Mouse (Mus musculus) right cerebral cortex, adult 2 months (tissue): ENCODE measurements around the gene Kcnn1.

Experiments
- DNase-seq, 2 experiments: peaks; one replicate each; pipeline ENCODE4 v3.0.0; 2021 to 2022; ENCODE audit warnings: low spot score in 2 of 2

The Kcnn1 gene

DNA sequence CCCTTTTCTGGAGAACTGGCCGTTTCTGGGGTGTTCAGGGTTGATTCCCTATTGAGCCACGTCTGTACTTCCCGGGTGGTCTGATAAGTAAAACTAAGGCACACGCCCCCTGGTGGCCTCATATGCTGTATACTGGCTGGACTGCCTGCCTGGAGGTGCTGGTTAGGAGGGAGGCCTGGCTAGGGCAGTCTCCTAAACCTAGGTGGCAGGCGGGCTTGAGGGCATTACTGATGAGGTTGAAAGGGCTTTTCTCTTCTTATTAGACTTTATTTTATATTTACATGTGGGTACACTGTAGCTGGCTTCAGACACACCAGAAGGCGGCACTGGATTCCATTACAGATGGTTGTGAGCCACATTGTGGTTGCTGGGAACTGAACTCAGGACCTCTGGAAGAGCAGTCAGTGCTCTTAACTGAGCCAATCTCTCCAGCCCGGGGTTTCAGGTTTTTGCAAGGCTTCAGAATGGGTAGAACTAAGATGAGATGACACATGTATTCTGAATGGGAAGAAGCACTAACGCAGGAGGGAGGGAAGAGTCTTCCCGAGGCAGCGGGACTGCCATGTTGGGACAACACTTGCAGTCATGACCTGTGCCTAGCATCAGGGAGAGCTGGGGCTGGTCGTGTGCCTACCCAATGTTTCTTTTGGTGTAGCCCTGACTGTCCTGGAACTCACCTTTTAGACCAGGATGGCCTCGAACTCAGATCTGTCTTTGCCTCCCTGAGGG is 30.8 kb upstream of the Kcnn1 start:
- peak; percentile 55 to 68 for DNase-seq

- no peak for DNase-seq
Observed at GRCm38 (mm10) chr8:70892896-70893655, 30.0 kb upstream of the Kcnn1 start.

GRCm38 (mm10) chr8:70892022-70892895 is 29.2 kb upstream of the Kcnn1 start, which contains the start of gene Slc5a5:
Slc5a5 (minus strand) TSS chr8:70892757.
- DNase-seq: no peak

DNA sequence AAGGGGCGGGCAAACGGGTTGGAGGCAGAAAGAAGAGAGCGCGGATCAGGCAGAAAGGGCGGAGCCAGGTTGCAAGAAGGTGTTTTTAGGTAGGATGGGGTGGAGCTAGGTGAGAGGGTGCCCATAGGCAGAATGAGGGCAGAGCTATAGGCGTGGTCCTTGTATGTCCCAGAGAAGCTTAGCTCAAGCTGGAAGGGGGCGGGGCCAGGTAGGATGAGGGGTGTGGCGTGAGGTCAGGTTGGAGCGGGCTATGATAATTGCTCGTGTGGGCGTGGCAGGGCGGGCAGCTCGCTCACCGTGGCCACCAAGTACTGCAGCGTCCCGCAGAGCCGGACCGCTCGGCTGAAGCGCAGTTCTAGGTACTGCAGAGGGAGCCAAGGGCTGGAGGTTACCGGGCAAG is 28.3 kb upstream of the Kcnn1 start:
- DNase-seq: no peak

GRCm38 (mm10) chr8:70890656-70891055 is 27.6 kb upstream of the Kcnn1 start:
- no peak for DNase-seq

GRCm38 (mm10) chr8:70887669-70888068 is 24.6 kb upstream of the Kcnn1 start:
- DNase-seq: peak in 1 of 2 experiments; percentile 29

GRCm38 (mm10) chr8:70885612-70886011 is 22.6 kb upstream of the Kcnn1 start:
- no peak for DNase-seq

- no peak for DNase-seq
Observed at GRCm38 (mm10) chr8:70884683-70885082, 21.6 kb upstream of the Kcnn1 start.

DNA sequence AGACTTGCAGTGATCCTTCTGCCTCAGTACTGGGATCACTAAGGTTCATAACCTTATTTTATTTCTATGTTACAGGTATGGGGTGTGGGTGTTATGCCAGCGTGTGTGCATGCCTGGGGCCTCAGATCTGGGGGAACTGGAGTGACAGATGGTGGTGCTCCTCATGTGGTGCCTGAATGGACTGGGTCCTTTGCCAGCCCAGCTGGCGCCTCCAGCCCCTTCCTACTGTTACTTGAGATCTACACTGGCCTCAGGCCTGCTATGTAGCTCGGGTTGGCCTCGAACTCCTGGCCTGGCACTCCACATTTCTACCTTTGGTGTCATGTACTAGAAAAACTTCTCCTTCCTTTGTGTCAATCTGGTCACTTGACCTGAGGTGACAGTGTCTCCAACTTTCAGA is 21.1 kb upstream of the Kcnn1 start:
- no peak for DNase-seq

DNA sequence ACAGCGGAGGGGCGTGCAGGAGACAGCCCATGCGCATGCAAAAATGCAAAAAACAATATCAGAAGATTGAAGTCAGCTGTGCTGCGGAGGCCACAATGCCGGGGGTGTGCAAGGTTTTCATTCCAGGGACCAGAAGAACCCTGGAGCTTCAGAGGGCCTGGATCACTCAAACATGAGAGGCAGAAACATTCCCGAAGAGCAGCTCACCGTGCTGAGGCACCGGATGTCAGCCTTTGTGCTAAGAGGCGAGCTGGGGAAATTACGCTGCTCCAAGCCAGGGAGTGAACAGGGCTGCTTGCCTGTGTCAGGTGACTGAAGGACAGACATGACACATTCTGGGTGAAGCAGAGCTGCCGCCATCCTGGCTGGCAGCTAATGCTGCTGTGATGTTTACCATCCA is 17.5 kb upstream of the Kcnn1 start:
- DNase-seq: no peak

- no peak for DNase-seq
Observed at GRCm38 (mm10) chr8:70880126-70880525, 17.1 kb upstream of the Kcnn1 start.

DNA sequence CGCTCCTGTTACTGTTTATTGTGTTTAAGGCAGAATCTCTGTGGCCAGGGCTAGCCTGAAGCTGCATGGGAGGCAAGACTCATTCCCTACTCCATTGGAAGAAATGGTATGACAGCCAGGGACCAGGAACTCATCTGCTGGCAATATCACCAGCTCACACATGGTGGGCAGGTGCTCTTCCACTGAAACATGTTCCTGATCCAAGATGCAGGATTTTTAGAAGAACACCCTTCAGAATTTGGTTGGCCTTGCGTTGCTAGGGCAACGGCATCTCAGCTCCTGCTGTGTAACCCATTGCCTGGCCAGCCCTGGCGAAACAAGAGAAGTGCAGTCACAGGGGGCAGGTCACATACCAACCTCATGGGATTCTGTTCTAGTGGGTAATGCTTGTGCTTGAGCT is 16.4 kb upstream of the Kcnn1 start:
- no peak for DNase-seq

DNA sequence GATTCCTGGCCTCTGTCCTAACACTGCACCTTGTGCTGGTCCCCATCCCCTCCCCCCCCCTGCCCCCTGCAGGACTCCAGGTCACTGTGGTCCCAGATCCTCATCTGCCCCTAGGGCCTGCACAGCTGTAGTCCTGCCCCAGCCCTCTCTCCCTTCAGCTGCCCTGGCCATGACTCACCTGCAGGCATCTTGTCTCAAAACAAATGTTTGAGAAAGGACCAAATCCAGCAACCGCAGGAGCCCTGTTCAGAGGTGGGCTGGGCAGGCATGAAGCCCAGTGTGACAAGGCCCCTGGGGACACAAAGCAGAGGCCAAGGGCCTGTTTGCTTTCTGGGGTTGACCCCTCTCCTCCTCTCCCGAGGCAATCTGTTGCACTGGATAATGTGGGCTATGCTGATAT is 15.1 kb upstream of the Kcnn1 start:
- no peak for DNase-seq

- DNase-seq: no peak
Observed at GRCm38 (mm10) chr8:70876382-70876781, 13.3 kb upstream of the Kcnn1 start.

GRCm38 (mm10) chr8:70874441-70874840 is 11.4 kb upstream of the Kcnn1 start:
- no peak for DNase-seq

DNA sequence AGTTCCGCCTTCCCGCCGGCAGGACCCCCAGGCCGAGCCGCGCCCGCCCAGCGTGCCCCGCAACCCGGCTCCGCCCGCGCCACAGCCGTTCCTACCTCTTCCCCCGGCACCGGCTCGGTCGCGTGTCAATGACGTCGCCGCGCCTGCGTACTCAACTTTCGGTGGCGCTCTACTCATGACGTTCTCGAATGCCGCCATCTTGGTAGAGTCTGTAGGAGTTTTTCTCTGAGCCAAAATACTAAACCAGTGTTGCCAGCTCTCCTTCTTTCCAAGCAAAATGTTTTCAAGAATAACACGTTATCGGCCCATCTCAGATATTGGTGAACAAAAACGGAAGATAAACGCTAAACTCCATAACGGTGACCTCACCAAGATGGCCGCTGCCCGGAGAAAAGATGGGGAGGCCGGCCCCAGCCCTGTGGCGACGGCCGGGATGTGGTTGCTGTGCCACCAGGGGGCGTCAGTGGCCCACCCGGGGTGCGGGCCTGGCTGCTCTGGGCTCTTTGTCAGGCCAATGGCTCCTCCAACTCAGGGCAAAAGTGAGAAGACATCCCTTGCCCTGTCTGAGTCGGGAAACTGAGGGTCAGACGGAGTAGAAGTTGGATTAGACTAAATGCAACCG is 10.4 kb upstream of the Kcnn1 start, which contains the start of gene Ccdc124:
Gene Ccdc124, minus strand, starts transcription at position 572 of the 622 bp plus-strand sequence.
- DNase-seq: peak; percentile 96 to 97

DNA sequence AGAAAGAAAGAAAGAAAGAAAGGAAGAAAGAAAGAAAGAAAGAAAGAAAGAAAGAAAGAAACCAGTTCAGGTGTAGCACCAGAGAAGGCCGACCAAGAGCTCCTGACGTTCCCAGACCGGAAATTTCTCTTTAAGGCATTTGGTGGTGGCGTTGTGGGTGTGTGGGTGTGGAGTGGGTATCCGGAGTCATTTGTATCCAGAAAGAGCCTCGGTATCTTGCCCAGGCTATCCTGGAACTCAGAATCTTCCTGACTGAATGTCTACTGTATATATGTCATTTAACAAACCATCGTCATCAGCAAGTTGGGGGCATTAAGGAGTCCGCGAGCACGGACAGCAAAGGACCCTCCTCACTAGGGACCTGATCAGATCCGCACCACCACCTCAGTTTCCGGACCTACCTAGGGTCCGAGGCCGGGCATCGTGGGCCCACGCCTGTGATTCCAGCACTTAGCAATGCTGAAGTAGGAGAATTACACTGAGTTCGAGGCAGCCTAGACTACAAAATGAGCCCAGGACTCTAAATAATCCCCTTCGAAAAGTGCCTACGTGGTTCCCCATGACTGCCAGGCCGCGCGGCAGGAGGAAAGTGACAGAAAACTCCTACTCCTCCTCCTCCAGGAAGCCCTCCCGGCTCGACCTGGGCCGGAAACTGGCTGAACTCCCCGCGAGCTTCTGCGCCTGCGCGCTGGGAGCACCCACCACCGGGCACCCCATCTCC is 9.7 kb upstream of the Kcnn1 start:
- no peak for DNase-seq

GRCm38 (mm10) chr8:70871195-70871807 is 8.2 kb upstream of the Kcnn1 start:
- DNase-seq: no peak

- peak; percentile 77 to 84 for DNase-seq
Observed at GRCm38 (mm10) chr8:70869601-70870041, 6.6 kb upstream of the Kcnn1 start.

- DNase-seq: no peak
Observed at GRCm38 (mm10) chr8:70869199-70869571, 6.1 kb upstream of the Kcnn1 start.
